Comparison of ENCODE assay signal across 8 mouse cellular contexts in the genomic region with DNA sequence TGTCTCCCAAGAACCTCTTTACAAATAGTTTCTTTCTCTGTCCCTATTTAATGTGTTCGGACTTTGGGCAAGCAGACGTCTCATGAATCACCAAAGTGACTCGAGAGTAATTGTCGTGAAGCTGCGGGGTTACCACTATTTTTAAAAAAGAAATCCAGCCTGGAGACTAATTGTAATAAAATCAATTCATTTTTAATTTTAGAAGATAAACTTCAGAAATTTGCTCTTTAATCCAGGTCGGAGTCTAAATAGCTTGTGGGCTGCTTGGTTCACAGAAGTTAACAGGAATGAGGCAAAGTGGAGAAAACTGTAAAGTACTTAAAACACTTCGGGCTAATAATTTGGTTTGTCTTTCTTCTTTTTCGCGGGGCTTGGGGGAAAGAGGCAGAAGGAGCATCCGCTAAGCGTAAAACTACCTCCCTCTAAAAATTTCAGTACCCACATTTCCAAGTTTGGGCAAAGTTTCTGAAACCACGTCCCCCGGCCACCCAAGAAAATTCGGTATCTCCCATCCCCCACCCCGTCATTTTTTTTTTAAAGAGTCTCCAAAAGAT. TPM values are rescaled to one million over a fixed set of nuclear protein-coding genes. Genes with fewer than 3 reads are reported as not detected.
DNase-seq lines count a peak whose midpoint lies in the region; ATAC-seq and TF ChIP-seq lines count a peak whose summit lies in the region.

No protein-coding gene starts in this region.

- no peak for TF ChIP-seq CTCF in olfactory bulb, adult 2 months (IDR thresholded peaks at IDR 0.05; ENCODE audit: insufficient read depth, low read depth, low read length)

- no peak for ATAC-seq in lung, embryonic 16.5 days (ENCODE audit: low read depth)
- no peak for ATAC-seq in forebrain, embryonic 12.5 days (ENCODE audit: low FRiP score)
- ATAC-seq in limb, embryonic 12.5 days (ENCODE audit: insufficient number of reproducible peaks, insufficient read depth, low FRiP score, low TSS enrichment, low read depth) = no peak

- TF ChIP-seq POLR2A in olfactory bulb, adult 2 months (IDR thresholded peaks at IDR 0.05; ENCODE audit: insufficient read depth, low read depth, low read length) = no peak

- no peaks in the 10 kb centered on the region for H3K9me3 ChIP-seq in lung, embryonic 16.5 days (ENCODE audit: control insufficient read depth, low read length)
- no peaks in the 10 kb centered on the region for H3K9me3 ChIP-seq in forebrain, embryonic 12.5 days
- no peaks in the 10 kb centered on the region for H3K9me3 ChIP-seq in limb, embryonic 12.5 days

- H3K9ac ChIP-seq in lung, embryonic 16.5 days (ENCODE audit: low read length) = peak overlapping the region; percentile 47; the same call in 1 of the 2 replicates
- H3K9ac ChIP-seq in forebrain, embryonic 12.5 days = peak overlapping the region; percentile 71; the same call in 1 of the 2 replicates
- H3K9ac ChIP-seq in limb, embryonic 12.5 days (replicated peaks) = peak overlapping the region; percentile 61

- no peak for DNase-seq in lung, postnatal 10 days
- DNase-seq in left cerebral cortex, postnatal 36 days (ENCODE audit: low spot score in 2 of 2) = no peak
- no peak for DNase-seq in gastrocnemius, adult 18-20 months (ENCODE audit: low spot score)
- no peak for DNase-seq in urinary bladder, postnatal 36 days (ENCODE audit: low spot score in 2 of 2)

- 2% methylated on average over 15 of the region's 15 CpGs for WGBS in lung, embryonic 16.5 days
- under 1% methylated on average over 15 of the region's 15 CpGs for WGBS in forebrain, embryonic 12.5 days
- under 1% methylated on average over 15 of the region's 15 CpGs for WGBS in limb, embryonic 12.5 days
- WGBS in olfactory bulb, adult 2 months = 5% methylated on average over 15 of the region's 15 CpGs

- H3K4me1 ChIP-seq in lung, embryonic 16.5 days (replicated peaks; ENCODE audit: control insufficient read depth, insufficient read depth, low read length) = peaks cover 24% of the 10 kb centered on the region
- peaks cover 26% of the 10 kb centered on the region for H3K4me1 ChIP-seq in forebrain, embryonic 12.5 days
- H3K4me1 ChIP-seq in limb, embryonic 12.5 days (replicated peaks) = peaks cover 28% of the 10 kb centered on the region
- peaks cover 22% of the 10 kb centered on the region for H3K4me1 ChIP-seq in olfactory bulb, adult 2 months (ENCODE audit: control insufficient read depth, insufficient read depth, low read length)

- no peaks in the 10 kb centered on the region for H3K36me3 ChIP-seq in lung, embryonic 16.5 days (ENCODE audit: control insufficient read depth, insufficient read depth, low read length)
- no peaks in the 10 kb centered on the region for H3K36me3 ChIP-seq in forebrain, embryonic 12.5 days (replicated peaks)
- no peaks in the 10 kb centered on the region for H3K36me3 ChIP-seq in limb, embryonic 12.5 days

- H3K27me3 ChIP-seq in lung, embryonic 16.5 days (ENCODE audit: control insufficient read depth, insufficient read depth, low read depth, low read length) = peaks cover 59% of the 10 kb centered on the region
- H3K27me3 ChIP-seq in forebrain, embryonic 12.5 days = peaks cover 44% of the 10 kb centered on the region
- H3K27me3 ChIP-seq in limb, embryonic 12.5 days = peaks cover 63% of the 10 kb centered on the region

- intact Hi-C loops in left cerebral cortex, postnatal 36 days (cut with DNase I) = loop anchor here (2.0 kb wide), 1 partner anchor 581 kb away; no protein-coding TSS in a partner anchor

- H3K4me3 ChIP-seq in lung, embryonic 16.5 days (ENCODE audit: low read length) = peak overlapping the region; percentile 63
- peak overlapping the region; percentile 57 for H3K4me3 ChIP-seq in forebrain, embryonic 12.5 days (replicated peaks)
- H3K4me3 ChIP-seq in limb, embryonic 12.5 days (replicated peaks) = peak overlapping the region; percentile 54
- H3K4me3 ChIP-seq in olfactory bulb, adult 2 months (ENCODE audit: insufficient read depth, low read depth, low read length) = peak overlapping the region; percentile 56

- no peak overlapping the region for H3K27ac ChIP-seq in lung, embryonic 16.5 days (ENCODE audit: low read length)
- no peak overlapping the region for H3K27ac ChIP-seq in forebrain, embryonic 12.5 days
- H3K27ac ChIP-seq in limb, embryonic 12.5 days = no peak overlapping the region
- H3K27ac ChIP-seq in olfactory bulb, adult 2 months (ENCODE audit: insufficient read depth, low read depth, low read length) = no peak overlapping the region

- peak overlapping the region; percentile 97 for H3K4me2 ChIP-seq in lung, embryonic 16.5 days (ENCODE audit: low read depth, low read length)
- peak overlapping the region; percentile 94 for H3K4me2 ChIP-seq in forebrain, embryonic 12.5 days
- peak overlapping the region; percentile 94 for H3K4me2 ChIP-seq in limb, embryonic 12.5 days

RNA-seq across cellular contexts. Expression of a gene that starts 1.1 kb away (rescaled TPM):
- 1.5 and 2.1 TPM in 2 replicates for polyA plus RNA-seq in lung, embryonic 16.5 days (2015; fragmentation: Nextera tagmentation; extraction: Ambion mirVana)
- 23.3 and 25.9 TPM in 2 replicates for polyA plus RNA-seq in forebrain, embryonic 12.5 days (2016; fragmentation: Nextera tagmentation; extraction: Ambion mirVana)
- 35.1 and 36.5 TPM in 2 replicates for polyA plus RNA-seq in limb, embryonic 12.5 days (2016; fragmentation: Nextera tagmentation; extraction: Ambion mirVana)
- polyA plus RNA-seq in olfactory bulb, adult 2 months (2012; ENCODE audit: insufficient read depth, insufficient read length, low replicate concordance, missing spikeins) = not detected in 2 replicates
- total RNA-seq in left cerebral cortex, postnatal 36 days (2021) = 1 to 10 TPM; 7.5 to 8.9 TPM
- 1 to 10 TPM; 4.7 to 6.1 TPM for total RNA-seq in gastrocnemius, adult 18-20 months (2021)
